ENCODE assay signal across 14 mouse cellular contexts in the genomic region with DNA sequence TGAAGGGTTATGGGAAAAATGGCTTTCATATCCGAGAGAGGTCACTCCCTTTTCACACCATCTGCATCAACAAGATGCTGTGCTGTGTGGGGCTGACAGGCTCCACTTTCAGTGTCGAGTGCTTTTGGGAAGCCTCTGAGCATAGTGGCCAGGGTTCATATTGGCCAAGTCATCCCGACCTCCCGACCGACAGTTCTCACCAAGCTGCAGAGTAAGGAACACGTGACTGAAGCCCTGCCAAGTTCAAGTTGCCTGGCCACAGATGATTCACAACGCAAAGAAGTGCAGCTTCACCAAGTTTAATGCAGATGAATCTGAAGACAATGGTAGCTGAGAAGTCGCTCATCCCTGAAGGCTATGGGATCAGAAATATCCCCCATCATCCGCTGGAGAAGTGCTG. TPM values are rescaled to one million over a fixed set of nuclear protein-coding genes. Genes with fewer than 3 reads are reported as not detected.
DNase-seq lines count a peak whose midpoint lies in the region; ATAC-seq and TF ChIP-seq lines count a peak whose summit lies in the region.
"Had no signal": no experiment of that assay in that cellular context is flagged by ENCODE, and none has a peak within 500 bp of the region (broad histone marks: within the 10 kb centered on the region; RNA-seq: fewer than 3 reads in every experiment).

No protein-coding gene starts in this region.

- H3K27me3 ChIP-seq in heart, embryonic 12.5 days (replicated peaks), result no peaks in the 10 kb centered on the region
- H3K27me3 ChIP-seq in kidney, postnatal 0 days (ENCODE audit: insufficient read depth, low read length), result no peaks in the 10 kb centered on the region
- H3K27me3 ChIP-seq: liver, embryonic 15.5 days; midbrain, embryonic 12.5 days had no signal

- peaks cover 3% of the 10 kb centered on the region for H3K4me1 ChIP-seq in heart, embryonic 12.5 days (replicated peaks)
- H3K4me1 ChIP-seq in kidney, postnatal 0 days (replicated peaks; ENCODE audit: insufficient read depth, low read length), result 0 out of 2 replicates have a peak, but pooled peaks cover 5% of the 10 kb centered on the region
- H3K4me1 ChIP-seq: hindbrain, embryonic 13.5 days; midbrain, embryonic 12.5 days had no signal

- no peak overlapping the region for H3K4me2 ChIP-seq in heart, embryonic 12.5 days
- no peak overlapping the region for H3K4me2 ChIP-seq in kidney, postnatal 0 days (ENCODE audit: low read length)
- H3K4me2 ChIP-seq: heart, embryonic 11.5 days; hindbrain, embryonic 13.5 days; liver, embryonic 15.5 days; midbrain, embryonic 12.5 days had no signal

- no peak overlapping the region for H3K27ac ChIP-seq in heart, embryonic 12.5 days (ENCODE audit: poor library complexity, severe bottlenecking)
- H3K27ac ChIP-seq in kidney, postnatal 0 days, result no peak overlapping the region
- no peak overlapping the region for H3K27ac ChIP-seq in layer of hippocampus, adult 2 months
- H3K27ac ChIP-seq: hindbrain, embryonic 13.5 days; liver, embryonic 15.5 days; midbrain, embryonic 12.5 days had no signal

- TF ChIP-seq CTCF in kidney, postnatal 0 days (IDR thresholded peaks at IDR 0.05; ENCODE audit: low read depth), result no peak
- no peak for TF ChIP-seq CTCF in layer of hippocampus, adult 2 months (conservative IDR thresholded peaks at IDR 0.05)

- no peaks in the 10 kb centered on the region for H3K36me3 ChIP-seq in heart, embryonic 12.5 days
- no peaks in the 10 kb centered on the region for H3K36me3 ChIP-seq in kidney, postnatal 0 days (ENCODE audit: insufficient read depth, low read length)
- H3K36me3 ChIP-seq: hindbrain, embryonic 13.5 days; liver, embryonic 15.5 days; midbrain, embryonic 12.5 days had no signal

- peak; percentile 44 to 48 for DNase-seq in heart, adult 18-20 months
- peak; percentile 96 for DNase-seq in 3T3-L1 (ENCODE audit: low read depth, low spot score)
- DNase-seq in ZHBTc4 (ENCODE audit: low read depth, low spot score), result peak; percentile 51
- DNase-seq in kidney, postnatal 0 days (ENCODE audit: low spot score), result peak; percentile 38
- DNase-seq in layer of hippocampus, adult 2 months (ENCODE audit: low spot score in 2 of 2), result no peak
- DNase-seq in thymus, postnatal 4 days, result no peak
- no peak for DNase-seq in thymus, postnatal 14 days
- DNase-seq: thymus, adult 18-20 months had no signal

- H3K9me3 ChIP-seq in heart, embryonic 12.5 days (replicated peaks), result no peaks in the 10 kb centered on the region
- H3K9me3 ChIP-seq in kidney, postnatal 0 days (replicated peaks; ENCODE audit: low read length), result no peaks in the 10 kb centered on the region
- H3K9me3 ChIP-seq: hindbrain, embryonic 13.5 days; liver, embryonic 15.5 days; midbrain, embryonic 12.5 days had no signal

- no peak overlapping the region for H3K4me3 ChIP-seq in heart, embryonic 12.5 days
- H3K4me3 ChIP-seq in kidney, postnatal 0 days (replicated peaks; ENCODE audit: low read depth, low read length), result no peak overlapping the region
- no peak overlapping the region for H3K4me3 ChIP-seq in layer of hippocampus, adult 2 months
- H3K4me3 ChIP-seq: hindbrain, embryonic 13.5 days; liver, embryonic 15.5 days; midbrain, embryonic 12.5 days had no signal

- 39% methylated on average over 9 of the region's 9 CpGs for WGBS in heart, embryonic 12.5 days
- WGBS in kidney, postnatal 0 days, result 44% methylated on average over 9 of the region's 9 CpGs

- ATAC-seq in heart, embryonic 12.5 days (ENCODE audit: insufficient number of reproducible peaks, low FRiP score), result no peak
- no peak for ATAC-seq in kidney, postnatal 0 days (replicated peaks; ENCODE audit: low FRiP score, low read depth)
- ATAC-seq: CD4-positive, CD25-positive, alpha-beta regulatory T cell, adult 4 months had no signal

- H3K9ac ChIP-seq in heart, embryonic 12.5 days, result no peak overlapping the region
- H3K9ac ChIP-seq in kidney, postnatal 0 days (ENCODE audit: low read depth, low read length), result no peak overlapping the region
- H3K9ac ChIP-seq: hindbrain, embryonic 13.5 days; liver, embryonic 15.5 days; midbrain, embryonic 12.5 days had no signal

RNA-seq across cellular contexts. Expression of gene Iqgap1, which starts 12.0 kb away (rescaled TPM):
- total RNA-seq in heart, adult 18-20 months (2021), result 10 to 100 TPM; 32.7 to 35.3 TPM
- 41.3 and 42.0 TPM in 2 replicates for polyA plus RNA-seq in heart, embryonic 12.5 days (2016; fragmentation: Nextera tagmentation; extraction: Ambion mirVana)
- 77.0 and 83.7 TPM in 2 replicates for polyA plus RNA-seq in kidney, postnatal 0 days (2015; fragmentation: Nextera tagmentation; extraction: Ambion mirVana)
- total RNA-seq in layer of hippocampus, adult 2 months (2021), result 10 to 100 TPM; 19.4 to 21.6 TPM

RNA-seq across cellular contexts. Expression of gene Zscan2, which starts 23.0 kb away (rescaled TPM):
- total RNA-seq in heart, adult 18-20 months (2021), result 1 to 10 TPM; 3.7 to 6.4 TPM
- 2.0 and 2.4 TPM in 2 replicates for polyA plus RNA-seq in heart, embryonic 12.5 days (2016; fragmentation: Nextera tagmentation; extraction: Ambion mirVana)
- 2.7 TPM in 2 replicates for polyA plus RNA-seq in kidney, postnatal 0 days (2015; fragmentation: Nextera tagmentation; extraction: Ambion mirVana)
- total RNA-seq in layer of hippocampus, adult 2 months (2021), result 10 to 100 TPM; 15.1 to 17.4 TPM

Comparison
In these comparisons a context has a peak if more than half of its experiments do, and no peak if none do; other contexts are left out.
1. DNase-seq: peak in heart, adult 18-20 months (2 of 2), 3T3-L1 (single experiment), ZHBTc4 (single experiment) and kidney, postnatal 0 days (single experiment); none in layer of hippocampus, adult 2 months (0 of 2), thymus, postnatal 4 days (single experiment) and thymus, postnatal 14 days (single experiment).